Mouse (Mus musculus) R1 (cell line): ENCODE results near the gene Mthfd1l.

ENCODE experiments used
- DNase-seq: peaks from one replicate; pipeline ENCODE4 v3.0.0-alpha.2; 2018; ENCODE audit warnings: low read depth, low spot score

Gene Mthfd1l

GRCm38 (mm10) chr10:4200546-4201104, 227.7 kb downstream of the Mthfd1l start:
- no peak for DNase-seq

GRCm38 (mm10) chr10:4201141-4201540, 228.2 kb downstream of the Mthfd1l start:
- DNase-seq, result no peak

- peak; percentile 93 for DNase-seq
These were observed 230.7 kb downstream of the Mthfd1l start for GRCm38 (mm10) chr10:4203651-4204050.

DNA sequence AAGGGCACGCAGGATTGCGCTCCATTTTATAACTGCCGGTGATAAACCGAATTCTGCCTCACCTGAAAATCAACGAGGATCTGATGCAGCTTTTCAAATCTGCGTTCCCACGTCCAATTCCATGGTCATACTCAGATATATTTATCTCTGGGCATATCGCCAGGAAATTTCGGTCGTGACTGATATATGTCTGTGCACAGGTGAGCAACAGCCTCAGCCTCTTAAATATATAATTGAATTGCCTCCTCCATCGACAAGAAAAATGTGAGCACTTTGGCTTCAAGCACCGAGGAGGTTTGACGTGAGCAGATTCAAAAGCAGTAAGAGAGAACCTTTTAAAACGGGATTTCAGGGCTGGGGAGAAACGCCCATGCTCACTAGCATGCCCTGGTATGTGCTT, 236.1 kb downstream of the Mthfd1l start:
- no peak for DNase-seq

- DNase-seq, result peak; percentile 40
These were observed 237.6 kb downstream of the Mthfd1l start for GRCm38 (mm10) chr10:4210313-4211066.

DNA sequence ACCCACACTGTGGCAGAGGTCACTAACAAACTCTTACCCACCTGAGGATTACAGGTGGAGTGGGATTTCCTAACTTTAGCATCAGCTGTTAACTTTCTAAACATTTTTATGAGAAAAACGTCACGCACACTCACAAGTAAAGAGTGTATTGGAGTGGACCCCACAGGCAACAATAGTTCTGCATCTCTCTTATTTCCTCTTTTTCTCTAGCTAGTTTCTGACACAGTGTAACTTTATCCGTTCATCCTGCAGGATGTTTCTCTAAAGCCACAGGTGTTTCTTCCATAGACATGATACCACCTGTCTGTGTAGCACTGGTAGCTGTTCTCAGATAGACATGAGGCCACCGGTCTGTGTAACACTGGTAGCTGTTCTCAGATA, 238.1 kb downstream of the Mthfd1l start:
- no peak for DNase-seq
